Mouse (Mus musculus): ENCODE results near the gene Ube2m.

DNA sequence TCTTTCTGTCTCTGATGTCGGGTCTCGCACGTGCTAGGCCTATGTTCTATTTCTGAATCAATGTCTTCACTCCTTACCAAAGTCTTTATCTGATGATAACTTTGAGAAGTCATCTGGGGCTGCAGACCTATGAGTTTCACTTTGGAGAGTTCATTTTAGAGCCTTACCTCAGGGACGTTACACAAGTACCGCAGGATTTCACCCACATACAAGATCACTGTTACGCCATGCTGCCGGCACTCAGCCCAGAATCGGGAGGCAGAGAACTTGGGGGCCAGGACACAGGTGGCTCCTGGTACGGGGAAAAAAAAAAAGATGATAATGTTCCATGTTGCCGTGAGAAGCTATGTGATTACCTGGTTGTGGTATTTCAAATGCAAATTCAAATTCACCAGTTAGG lies 44.9 kb downstream of the Ube2m start:
- TF ChIP-seq POLR2A (IDR thresholded peaks at IDR 0.05; ENCODE audit: extremely low read depth, insufficient read depth, low read length) (no peak), CTCF (IDR thresholded peaks at IDR 0.05; ENCODE audit: low read depth, low read length) (no peak)

All from liver, adult 2 months (tissue).